Mouse (Mus musculus) E14TG2a.4 (cell line): ENCODE data around the gene Ryr2.

Experiments used
- CTCF ChIP-seq: conservative IDR thresholded peaks from 2 replicates; pipeline ENCODE4 v1.5.1; 2014; ENCODE audit warnings: low read length
- NANOG ChIP-seq: IDR thresholded peaks from 2 replicates; pipeline ENCODE4 v1.6.1; 2014; ENCODE audit warnings: borderline replicate concordance, low read length, mixed read lengths
- POU5F1 ChIP-seq: IDR thresholded peaks from 2 replicates; pipeline ENCODE4 v1.6.1; 2014; ENCODE audit warnings: low read length, borderline replicate concordance

DNA sequence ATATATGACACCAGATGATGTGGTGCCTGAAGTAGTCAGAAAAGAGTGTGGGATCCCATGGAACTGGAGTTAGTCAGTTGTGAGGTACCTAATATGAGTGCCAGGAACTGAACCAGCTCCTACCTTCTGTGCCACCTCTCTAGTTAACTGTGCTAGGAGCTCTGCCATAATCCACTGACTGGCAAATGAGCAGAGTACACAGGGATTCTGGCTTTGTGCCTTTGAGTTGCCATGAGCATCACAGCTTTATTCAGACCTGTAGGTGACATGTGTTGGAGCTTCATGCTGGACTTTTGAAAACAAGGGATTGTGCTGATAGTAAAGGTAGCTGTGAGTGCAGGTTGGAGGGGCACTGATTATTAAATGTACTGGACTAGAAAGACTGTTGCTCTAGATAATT, 539.4 kb downstream of the Ryr2 start:
- no peak for TF ChIP-seq CTCF
- no peak for TF ChIP-seq POU5F1
- TF ChIP-seq NANOG: no peak
